8 mouse cellular contexts compared by ENCODE assay signal in the genomic region with DNA sequence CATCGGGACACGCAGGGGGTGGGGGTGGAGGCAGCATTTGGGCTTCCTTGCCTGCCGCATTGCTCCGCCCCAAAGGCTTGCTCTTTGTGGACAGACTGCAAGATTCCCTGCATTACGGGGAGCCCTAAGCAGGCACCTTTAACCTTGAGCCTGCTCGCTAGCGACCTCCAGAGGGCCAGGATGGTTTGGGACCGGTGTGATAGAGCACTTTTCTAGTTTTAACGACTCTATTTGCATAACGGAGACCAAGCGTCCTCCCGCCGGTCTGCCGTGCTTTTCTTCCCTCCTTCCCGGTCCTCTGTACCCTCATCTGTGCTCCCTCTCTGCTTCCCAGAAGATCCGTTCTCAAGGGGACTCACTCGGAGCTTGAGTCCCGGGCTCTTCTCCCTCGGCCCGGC. TPM values are rescaled to one million over a fixed set of nuclear protein-coding genes. Genes with fewer than 3 reads are reported as not detected.
DNase-seq lines count a peak whose midpoint lies in the region; ATAC-seq and TF ChIP-seq lines count a peak whose summit lies in the region.

A gene (plus strand): TSS at position 70 of the 398 bp plus-strand sequence.

- DNase-seq in c-Kit-positive CD71-negative TER-119-negative erythroid progenitor cells, embryonic 14.5 days (ENCODE audit: low read depth) = peak; percentile 53
- DNase-seq in heart, postnatal 10 days = peak; percentile 88
- peak; percentile 77 to 89 for DNase-seq in kidney, postnatal 36 days
- DNase-seq in lung, adult 18-20 months = peak; percentile 87 to 90
- DNase-seq in thymus, adult 18-20 months = peak; percentile 81 to 88

- intact Hi-C loops in heart, postnatal 10 days (cut with DNase I) = loop anchor here (2.0 to 5.0 kb wide), 2 partner anchors 57 to 74 kb away; no protein-coding TSS in a partner anchor

- peak; percentile 68 for ATAC-seq in forebrain, embryonic 15.5 days (replicated peaks)
- ATAC-seq in neural tube, embryonic 15.5 days (ENCODE audit: low FRiP score) = peak; percentile 62

- H3K9ac ChIP-seq in ES-Bruce4 (ENCODE audit: low read depth, poor library complexity, severe bottlenecking) = peak within 1 kb of the TSS; percentile 76
- H3K9ac ChIP-seq in forebrain, embryonic 15.5 days (replicated peaks) = peak within 1 kb of the TSS; percentile 96
- H3K9ac ChIP-seq in neural tube, embryonic 15.5 days (replicated peaks) = peak within 1 kb of the TSS; percentile 88

- H3K4me2 ChIP-seq in forebrain, embryonic 15.5 days (replicated peaks) = peak within 1 kb of the TSS; percentile 64
- peak within 1 kb of the TSS; percentile 94 for H3K4me2 ChIP-seq in neural tube, embryonic 15.5 days

- TF ChIP-seq POLR2A in ES-Bruce4 (IDR thresholded peaks at IDR 0.05; ENCODE audit: insufficient read depth, low read length) = no peak

- peak; percentile 70 for TF ChIP-seq CTCF in ES-Bruce4 (IDR thresholded peaks at IDR 0.05; ENCODE audit: low read depth, low read length)

- H3K4me3 ChIP-seq in ES-Bruce4 (ENCODE audit: low read depth, low read length) = peak within 1 kb of the TSS; percentile 75
- peak within 1 kb of the TSS; percentile 79 for H3K4me3 ChIP-seq in forebrain, embryonic 15.5 days
- H3K4me3 ChIP-seq in neural tube, embryonic 15.5 days (replicated peaks) = peak within 1 kb of the TSS; percentile 85

- TF ChIP-seq EP300 in ES-Bruce4 (IDR thresholded peaks at IDR 0.05; ENCODE audit: insufficient read depth, low read depth, low read length) = peak; percentile 67

- under 1% methylated on average over 20 of the region's 20 CpGs for WGBS in forebrain, embryonic 15.5 days
- under 1% methylated on average over 20 of the region's 20 CpGs for WGBS in neural tube, embryonic 15.5 days

- H3K36me3 ChIP-seq in ES-Bruce4 (ENCODE audit: control insufficient read depth, insufficient read depth, low read length, poor library complexity, severe bottlenecking) = no peaks in the 10 kb centered on the region
- H3K36me3 ChIP-seq in forebrain, embryonic 15.5 days = no peaks in the 10 kb centered on the region
- H3K36me3 ChIP-seq in neural tube, embryonic 15.5 days = no peaks in the 10 kb centered on the region

- H3K27ac ChIP-seq in ES-Bruce4 (ENCODE audit: insufficient read depth, low read length) = peak within 1 kb of the TSS; percentile 5; the same call in 1 of the 2 replicates
- H3K27ac ChIP-seq in forebrain, embryonic 15.5 days (replicated peaks) = peak within 1 kb of the TSS; percentile 96
- H3K27ac ChIP-seq in neural tube, embryonic 15.5 days (replicated peaks) = peak within 1 kb of the TSS; percentile 91

- no peaks in the 10 kb centered on the region for H3K9me3 ChIP-seq in ES-Bruce4 (replicated peaks; ENCODE audit: control insufficient read depth, insufficient read depth, low read length, poor library complexity, severe bottlenecking)
- H3K9me3 ChIP-seq in forebrain, embryonic 15.5 days = no peaks in the 10 kb centered on the region
- no peaks in the 10 kb centered on the region for H3K9me3 ChIP-seq in neural tube, embryonic 15.5 days (replicated peaks)

- no peaks in the 10 kb centered on the region for H3K27me3 ChIP-seq in ES-Bruce4 (ENCODE audit: control insufficient read depth, insufficient read depth, low read length, poor library complexity, severe bottlenecking)
- no peaks in the 10 kb centered on the region for H3K27me3 ChIP-seq in forebrain, embryonic 15.5 days
- H3K27me3 ChIP-seq in neural tube, embryonic 15.5 days (replicated peaks) = no peaks in the 10 kb centered on the region

- H3K4me1 ChIP-seq in ES-Bruce4 (ENCODE audit: control insufficient read depth, insufficient read depth, low read length) = no peaks in the 10 kb centered on the region
- H3K4me1 ChIP-seq in forebrain, embryonic 15.5 days = peaks cover 35% of the 10 kb centered on the region
- H3K4me1 ChIP-seq in neural tube, embryonic 15.5 days = peaks cover 47% of the 10 kb centered on the region

RNA-seq across cellular contexts. Expression of the gene that starts here (rescaled TPM):
- 13.9 and 14.0 TPM in 2 replicates for polyA plus RNA-seq in ES-Bruce4 (2011; ENCODE audit: insufficient read depth, insufficient read length, low read depth, missing spikeins)
- polyA plus RNA-seq in forebrain, embryonic 15.5 days (2015; fragmentation: Nextera tagmentation; extraction: Ambion mirVana) = 53.8 and 55.9 TPM in 2 replicates
- total RNA-seq in heart, postnatal 10 days (2021) = 10 to 100 TPM; 14.4 to 17.9 TPM
- polyA plus RNA-seq in neural tube, embryonic 15.5 days (2015; fragmentation: Nextera tagmentation; extraction: Ambion mirVana) = 19.3 and 21.1 TPM in 2 replicates

Comparison
In these comparisons a context has a peak if more than half of its experiments do, and no peak if none do; other contexts are left out.
1. Peak in every context shown above with its lines: DNase-seq, ATAC-seq, H3K4me3 ChIP-seq and H3K27ac ChIP-seq.
2. H3K27ac ChIP-seq: peak in every context shown above with its lines; median percentile 96 in forebrain, embryonic 15.5 days; 91 in neural tube, embryonic 15.5 days; 5 in ES-Bruce4.